Mouse (Mus musculus) brain, embryonic 14.5 days (tissue): ENCODE data around the gene Ppp1r3e. TPM values are rescaled to one million over a fixed set of nuclear protein-coding genes. Genes with fewer than 3 reads are reported as not detected.

Experiments used
- DNase-seq: peaks from one replicate; pipeline ENCODE4 v3.0.0-alpha.2; 2011; ENCODE audit warnings: low read depth
- CTCF ChIP-seq: fragments of 200-500 bp; IDR thresholded peaks from 2 replicates; pipeline ENCODE4 v1.5.1; 2012; ENCODE audit warnings: inconsistent platforms, mild to moderate bottlenecking, moderate library complexity, borderline replicate concordance; ENCODE audit not compliant: insufficient read depth, insufficient read length; ENCODE audit errors: extremely low read depth
- POLR2A ChIP-seq: fragments of 200-500 bp; IDR thresholded peaks from 2 replicates; pipeline ENCODE4 v1.6.1; 2012; ENCODE audit warnings: mild to moderate bottlenecking, inconsistent platforms, borderline replicate concordance; ENCODE audit not compliant: poor library complexity, insufficient read depth, insufficient read length, severe bottlenecking; ENCODE audit errors: extremely low read depth
- polyA plus RNA-seq: library from polyadenylated mRNA; depleted of rRNA; stranded (reverse); fragments of >200 nt; gene quantifications from 2 replicates; pipeline ENCODE4 v1.2.3, GENCODE M21; 2012; rRNA removed

Ppp1r3e gene
- polyA plus RNA-seq, 1 experiment: 21.9 TPM

- TF ChIP-seq CTCF: no peak
- TF ChIP-seq POLR2A: no peak
- DNase-seq: no peak
These were observed 53.6 kb downstream of the Ppp1r3e start for GRCm38 (mm10) chr14:54823716-54824115.

Other genes with a start within 250 kb of the Ppp1r3e start
- gene Gm17606, start 236.6 kb downstream of the Ppp1r3e start, polyA plus RNA-seq: not detected in 2 replicates
- 73.5 and 75.5 TPM in 2 replicates for gene Cdh24, start 236.2 kb downstream of the Ppp1r3e start, polyA plus RNA-seq
- gene 1700123O20Rik, start 191.3 kb downstream of the Ppp1r3e start, polyA plus RNA-seq: 64.6 and 76.7 TPM in 2 replicates
- gene Acin1, start 190.6 kb downstream of the Ppp1r3e start, polyA plus RNA-seq: 248 and 332 TPM in 2 replicates
- gene Gm29776, start 178.7 kb downstream of the Ppp1r3e start, polyA plus RNA-seq: 0.05 and 0.14 TPM in 2 replicates
- gene Cebpe, start 165.4 kb downstream of the Ppp1r3e start, polyA plus RNA-seq: 0.09 and 0.27 TPM in 2 replicates
- gene Slc7a8, start 95.6 kb downstream of the Ppp1r3e start, polyA plus RNA-seq: 8.9 and 14.6 TPM in 2 replicates
- 0.06 TPM in 1 of 2 replicates, not detected in the other for gene Rnf212b, start 63.4 kb downstream of the Ppp1r3e start, polyA plus RNA-seq
- gene Homez, start 6.6 kb downstream of the Ppp1r3e start, polyA plus RNA-seq: 7.4 and 11.4 TPM in 2 replicates
- gene Bcl2l2, start 5.8 kb upstream of the Ppp1r3e start, polyA plus RNA-seq: 39.5 and 47.2 TPM in 2 replicates
- gene Gm20521, start 5.9 kb upstream of the Ppp1r3e start, polyA plus RNA-seq: 0.12 and 1.3 TPM in 2 replicates
- gene Pabpn1, start 14.9 kb upstream of the Ppp1r3e start, polyA plus RNA-seq: 517 and 822 TPM in 2 replicates
- gene Slc22a17, start 35.6 kb upstream of the Ppp1r3e start, polyA plus RNA-seq: 466 and 718 TPM in 2 replicates
- 30.9 and 35.3 TPM in 2 replicates for gene Efs, start 48.6 kb upstream of the Ppp1r3e start, polyA plus RNA-seq
- gene Il25, start 55.1 kb upstream of the Ppp1r3e start, polyA plus RNA-seq: 0.27 and 0.57 TPM in 2 replicates
- gene Cmtm5, start 58.7 kb upstream of the Ppp1r3e start, polyA plus RNA-seq: 3.8 and 6.1 TPM in 2 replicates
- 0.05 and 0.18 TPM in 2 replicates for gene Myh6, start 89.4 kb upstream of the Ppp1r3e start, polyA plus RNA-seq
- gene Gm17428, start 99.4 kb upstream of the Ppp1r3e start, polyA plus RNA-seq: not detected in 2 replicates
- gene Myh7, start 117.1 kb upstream of the Ppp1r3e start, polyA plus RNA-seq: 5.0 and 7.1 TPM in 2 replicates
- gene Ngdn, start 137.9 kb upstream of the Ppp1r3e start, polyA plus RNA-seq: 44.4 and 44.8 TPM in 2 replicates
- 10.4 and 34.9 TPM in 2 replicates for gene Zfhx2, start 214.8 kb upstream of the Ppp1r3e start, polyA plus RNA-seq
- gene Thtpa, start 217.2 kb upstream of the Ppp1r3e start, polyA plus RNA-seq: 13.5 and 18.3 TPM in 2 replicates
- gene Ap1g2, start 229.0 kb upstream of the Ppp1r3e start, polyA plus RNA-seq: 13.6 and 20.6 TPM in 2 replicates
- 147 and 155 TPM in 2 replicates for gene Jph4, start 239.4 kb upstream of the Ppp1r3e start, polyA plus RNA-seq